Mouse (Mus musculus): Measurements from ENCODE around the gene Kbtbd12.

DNA sequence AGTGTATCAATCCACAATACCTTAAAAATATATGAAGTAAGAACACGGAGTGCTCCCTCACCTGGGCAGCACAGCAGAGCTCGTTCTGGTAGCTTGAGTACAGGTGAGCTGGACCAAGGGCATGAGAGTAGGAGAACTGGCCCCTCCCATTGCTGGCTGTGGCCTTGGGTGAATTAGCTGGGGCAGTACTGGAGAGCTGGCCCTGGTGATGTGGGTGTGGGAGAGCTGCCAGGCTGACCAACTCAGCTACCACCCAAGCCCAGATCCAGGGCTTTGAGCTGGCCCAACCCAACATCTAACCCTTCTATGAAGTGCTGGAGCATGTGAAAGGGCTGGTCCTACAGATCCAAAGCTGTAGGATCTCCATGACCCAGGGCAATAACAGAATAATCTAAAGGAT is 23.9 kb upstream of the Kbtbd12 start:
- no peak for TF ChIP-seq CTCF (IDR thresholded peaks at IDR 0.05; ENCODE audit: low read depth, low read length)
- TF ChIP-seq POLR2A (IDR thresholded peaks at IDR 0.05; ENCODE audit: extremely low read depth, insufficient read depth, low read length), result no peak

Data from liver, adult 2 months (tissue).